Mouse (Mus musculus) hindbrain, embryonic 10.5 days (tissue): ENCODE measurements around the gene Nek9. TPM values are rescaled to one million over a fixed set of nuclear protein-coding genes. Genes with fewer than 3 reads are reported as not detected.

Experiments used
- DNase-seq: peaks from one replicate; pipeline ENCODE4 v3.0.0-alpha.2; 2017; ENCODE audit warnings: low spot score
- H3K27ac ChIP-seq: fragments of 300-500 bp; sonication (generic); 2 replicates; pipeline ENCODE4 v1.5.1; 2016; ENCODE audit warnings: mild to moderate bottlenecking, moderate library complexity
- H3K27me3 ChIP-seq: fragments of 300-500 bp; sonication (generic); 2 replicates; pipeline ENCODE4 v1.6.1; 2016; ENCODE audit warnings: mild to moderate bottlenecking; ENCODE audit not compliant: poor library complexity, insufficient read depth, severe bottlenecking
- H3K36me3 ChIP-seq: fragments of 300-500 bp; sonication (generic); 2 replicates; pipeline ENCODE4 v1.6.1; 2016; ENCODE audit warnings: mild to moderate bottlenecking, moderate library complexity
- H3K4me1 ChIP-seq: fragments of 300-500 bp; sonication (generic); replicated peaks from 2 replicates; pipeline ENCODE4 v1.6.1; 2016; ENCODE audit warnings: mild to moderate bottlenecking
- H3K4me3 ChIP-seq: fragments of 300-500 bp; sonication (generic); 2 replicates; pipeline ENCODE4 v1.5.1; 2016; ENCODE audit warnings: mild to moderate bottlenecking, moderate library complexity
- H3K9me3 ChIP-seq: fragments of 300-500 bp; sonication (generic); 2 replicates; pipeline ENCODE4 v1.6.1; 2016; ENCODE audit warnings: mild to moderate bottlenecking, moderate library complexity
- WGBS: fragments of 180-500 bp; shearing (Covaris S2); methylation state at CpG from one replicate; pipeline ENCODE4 v1.1.7; 2016; 5-methylcytosine and 5-hydroxymethylcytosine counted together
- polyA plus RNA-seq: library from polyadenylated mRNA; unstranded; fragments of >200 nt; fragmentation: Nextera tagmentation; extraction: Ambion mirVana; gene quantifications from 2 replicates; pipeline ENCODE4 v1.2.1, GENCODE M21; 2016

The Nek9 gene
- polyA plus RNA-seq, 1 experiment from 2014 or later = 16.9 TPM

- Histone ChIP-seq H3K4me3 (no peak overlapping the region), H3K4me1 (peaks cover 15% of the 10 kb centered on the region)
- WGBS = 85% methylated on average over 6 of the region's 6 CpGs
These were observed 29.4 kb upstream of the Nek9 start for GRCm38 (mm10) chr12:85368441-85369063.

GRCm38 (mm10) chr12:85366271-85366670, 27.1 kb upstream of the Nek9 start:
- no peaks in the 10 kb centered on the region for H3K9me3 ChIP-seq
- no peak overlapping the region for H3K4me3 ChIP-seq
- no peak overlapping the region for H3K27ac ChIP-seq
- H3K36me3 ChIP-seq = peaks cover 22% of the 10 kb centered on the region
- no peaks in the 10 kb centered on the region for H3K27me3 ChIP-seq
- WGBS = 83% methylated on average over 3 of the region's 3 CpGs
- no peak for DNase-seq
- no peaks in the 10 kb centered on the region for H3K4me1 ChIP-seq

More at GRCm38 (mm10) chr12:85368441-85369063, 29.4 kb upstream of the Nek9 start:
- H3K36me3 ChIP-seq = peaks cover 13% of the 10 kb centered on the region
- DNase-seq = no peak
- H3K9me3 ChIP-seq = no peaks in the 10 kb centered on the region
- no peaks in the 10 kb centered on the region for H3K27me3 ChIP-seq
- no peak overlapping the region for H3K27ac ChIP-seq

GRCm38 (mm10) chr12:85362510-85362909, 23.3 kb upstream of the Nek9 start:
- Histone ChIP-seq H3K9me3 (no peaks in the 10 kb centered on the region), H3K36me3 (peaks cover 22% of the 10 kb centered on the region), H3K27ac (no peak overlapping the region), H3K27me3 (no peaks in the 10 kb centered on the region), H3K4me3 (no peak overlapping the region), H3K4me1 (no peaks in the 10 kb centered on the region)
- WGBS = 79% methylated on average over 4 of the region's 4 CpGs
- DNase-seq = no peak

GRCm38 (mm10) chr12:85361580-85361979, 22.4 kb upstream of the Nek9 start:
- H3K4me1 ChIP-seq = no peaks in the 10 kb centered on the region
- H3K9me3 ChIP-seq = no peaks in the 10 kb centered on the region
- H3K4me3 ChIP-seq = no peak overlapping the region
- H3K27me3 ChIP-seq = no peaks in the 10 kb centered on the region
- DNase-seq = no peak
- H3K36me3 ChIP-seq = peaks cover 22% of the 10 kb centered on the region
- no peak overlapping the region for H3K27ac ChIP-seq

- H3K4me1 ChIP-seq = no peaks in the 10 kb centered on the region
- no peak overlapping the region for H3K27ac ChIP-seq
- H3K9me3 ChIP-seq = no peaks in the 10 kb centered on the region
- no peak overlapping the region for H3K4me3 ChIP-seq
- no peaks in the 10 kb centered on the region for H3K27me3 ChIP-seq
- no peak for DNase-seq
- WGBS = 92% methylated on average over 3 of the region's 3 CpGs
- H3K36me3 ChIP-seq = peaks cover 22% of the 10 kb centered on the region
These were observed 22.0 kb upstream of the Nek9 start for GRCm38 (mm10) chr12:85361165-85361564.

GRCm38 (mm10) chr12:85354061-85354460, 14.9 kb upstream of the Nek9 start:
- DNase-seq = no peak
- H3K27me3 ChIP-seq = no peaks in the 10 kb centered on the region
- 88% methylated on average over 3 of the region's 3 CpGs for WGBS
- no peak overlapping the region for H3K4me3 ChIP-seq
- no peak overlapping the region for H3K27ac ChIP-seq
- H3K36me3 ChIP-seq = peaks cover 52% of the 10 kb centered on the region
- H3K4me1 ChIP-seq = no peaks in the 10 kb centered on the region; the same call in 1 of the 2 replicates
- no peaks in the 10 kb centered on the region for H3K9me3 ChIP-seq

- Histone ChIP-seq H3K9me3 (no peaks in the 10 kb centered on the region), H3K27me3 (no peaks in the 10 kb centered on the region), H3K4me3 (no peak overlapping the region), H3K4me1 (no peaks in the 10 kb centered on the region; the same call in 1 of the 2 replicates), H3K36me3 (peaks cover 72% of the 10 kb centered on the region), H3K27ac (no peak overlapping the region)
- 88% methylated on average over 10 of the region's 10 CpGs for WGBS
- no peak for DNase-seq
These were observed 11.5 kb upstream of the Nek9 start for GRCm38 (mm10) chr12:85350407-85351232.

GRCm38 (mm10) chr12:85348338-85348737, 9.2 kb upstream of the Nek9 start:
- 87% methylated on average over 6 of the region's 6 CpGs for WGBS
- Histone ChIP-seq H3K27ac (no peak overlapping the region), H3K4me1 (no peaks in the 10 kb centered on the region; the same call in 1 of the 2 replicates), H3K27me3 (no peaks in the 10 kb centered on the region), H3K9me3 (no peaks in the 10 kb centered on the region), H3K4me3 (no peak overlapping the region), H3K36me3 (peaks cover 73% of the 10 kb centered on the region)
- DNase-seq = no peak

- Histone ChIP-seq H3K27me3 (no peaks in the 10 kb centered on the region), H3K27ac (no peak overlapping the region), H3K36me3 (peaks cover 71% of the 10 kb centered on the region), H3K4me3 (no peak overlapping the region), H3K4me1 (no peaks in the 10 kb centered on the region; the same call in 1 of the 2 replicates), H3K9me3 (no peaks in the 10 kb centered on the region)
- 83% methylated on average over 3 of the region's 3 CpGs for WGBS
- no peak for DNase-seq
These were observed 8.0 kb upstream of the Nek9 start for GRCm38 (mm10) chr12:85347196-85347595.

- Histone ChIP-seq H3K27me3 (no peaks in the 10 kb centered on the region), H3K9me3 (no peaks in the 10 kb centered on the region), H3K36me3 (peaks cover 70% of the 10 kb centered on the region), H3K4me3 (no peak overlapping the region), H3K4me1 (peaks cover 3% of the 10 kb centered on the region), H3K27ac (no peak overlapping the region)
- peak; percentile 23 for DNase-seq
- 72% methylated on average over 3 of the region's 3 CpGs for WGBS
These were observed 7.2 kb upstream of the Nek9 start for GRCm38 (mm10) chr12:85346374-85346773.

- no peak for DNase-seq
- peaks cover 64% of the 10 kb centered on the region for H3K36me3 ChIP-seq
These were observed 6.4 kb upstream of the Nek9 start for GRCm38 (mm10) chr12:85345559-85345958.

GRCm38 (mm10) chr12:85344252-85344651, 5.1 kb upstream of the Nek9 start:
- DNase-seq = no peak
- WGBS = 85% methylated on average over 7 of the region's 7 CpGs
- Histone ChIP-seq H3K27ac (no peak overlapping the region), H3K9me3 (no peaks in the 10 kb centered on the region), H3K27me3 (no peaks in the 10 kb centered on the region), H3K4me3 (no peak overlapping the region), H3K36me3 (peaks cover 53% of the 10 kb centered on the region), H3K4me1 (peaks cover 17% of the 10 kb centered on the region)

More at GRCm38 (mm10) chr12:85345559-85345958, 6.4 kb upstream of the Nek9 start:
- H3K27ac ChIP-seq = no peak overlapping the region
- no peaks in the 10 kb centered on the region for H3K27me3 ChIP-seq
- 95% methylated on average over 6 of the region's 6 CpGs for WGBS
- peaks cover 8% of the 10 kb centered on the region; the same call in 1 of the 2 replicates for H3K4me1 ChIP-seq
- H3K4me3 ChIP-seq = no peak overlapping the region
- H3K9me3 ChIP-seq = no peaks in the 10 kb centered on the region

- no peaks in the 10 kb centered on the region for H3K9me3 ChIP-seq
- H3K27ac ChIP-seq = no peak overlapping the region
- H3K4me1 ChIP-seq = peaks cover 31% of the 10 kb centered on the region
- H3K27me3 ChIP-seq = no peaks in the 10 kb centered on the region
- WGBS = 70% methylated on average over 4 of the region's 4 CpGs
- peaks cover 35% of the 10 kb centered on the region for H3K36me3 ChIP-seq
- H3K4me3 ChIP-seq = no peak overlapping the region
- DNase-seq = no peak
These were observed 3.1 kb upstream of the Nek9 start for GRCm38 (mm10) chr12:85342310-85342709.
